Mouse (Mus musculus) myocyte (in vitro differentiated cells): Measurements from ENCODE around the gene Wdr35.

Experiments
- CEBPB ChIP-seq: IDR thresholded peaks from 2 replicates; pipeline ENCODE4 v1.6.1; 2011; ENCODE audit warnings: mild to moderate bottlenecking, moderate library complexity; ENCODE audit not compliant: poor library complexity, insufficient read depth, severe bottlenecking
- E2F4 ChIP-seq: IDR thresholded peaks from one replicate; pipeline ENCODE4 v1.6.1; 2011; ENCODE audit warnings: mild to moderate bottlenecking, control low read depth, moderate library complexity; ENCODE audit not compliant: insufficient read depth
- MAX ChIP-seq: IDR thresholded peaks from one replicate; pipeline ENCODE4 v1.6.1; 2011; ENCODE audit warnings: low read depth, mild to moderate bottlenecking, control low read depth
- MYOD1 ChIP-seq, 3 experiments: IDR thresholded peaks; one replicate each; pipeline ENCODE4 v1.6.1; 2011; ENCODE audit warnings: control low read depth in 2 of 3, low read depth in 2 of 3, mild to moderate bottlenecking in 2 of 3, moderate library complexity in 1 of 3; ENCODE audit not compliant: insufficient read length in 2 of 3, control insufficient read depth in 1 of 3
- MYOG ChIP-seq, 3 experiments: IDR thresholded peaks; one replicate each; pipeline ENCODE4 v1.6.1; 2011; ENCODE audit warnings: control low read depth in 2 of 3, low read depth in 2 of 3, mild to moderate bottlenecking in 2 of 3; ENCODE audit not compliant: insufficient read length in 2 of 3, control insufficient read depth in 1 of 3, insufficient read depth in 1 of 3
- POLR2A ChIP-seq: IDR thresholded peaks from one replicate; pipeline ENCODE4 v1.6.1; 2011; ENCODE audit warnings: low read depth, mild to moderate bottlenecking, control low read depth, moderate library complexity; ENCODE audit not compliant: insufficient read length
- POLR2AphosphoS2 ChIP-seq: IDR thresholded peaks from one replicate; pipeline ENCODE4 v1.6.1; 2011; ENCODE audit warnings: low read depth, control low read depth; ENCODE audit not compliant: insufficient read length
- REST ChIP-seq: IDR thresholded peaks from one replicate; pipeline ENCODE4 v1.6.1; 2011; ENCODE audit warnings: mild to moderate bottlenecking, control low read depth, moderate library complexity; ENCODE audit not compliant: insufficient read depth, insufficient read length
- SRF ChIP-seq: IDR thresholded peaks from one replicate; pipeline ENCODE4 v1.6.1; 2011; ENCODE audit warnings: low read depth; ENCODE audit not compliant: control insufficient read depth, insufficient read length
- TCF12 ChIP-seq: IDR thresholded peaks from one replicate; pipeline ENCODE4 v1.6.1; 2011; ENCODE audit warnings: mild to moderate bottlenecking, control low read depth; ENCODE audit not compliant: poor library complexity, insufficient read depth, severe bottlenecking
- TCF3 ChIP-seq: IDR thresholded peaks from one replicate; pipeline ENCODE4 v1.6.1; 2011; ENCODE audit warnings: low read depth, control low read depth; ENCODE audit not compliant: insufficient read length
- USF1 ChIP-seq: IDR thresholded peaks from one replicate; pipeline ENCODE4 v1.6.1; 2011; ENCODE audit warnings: low read depth, mild to moderate bottlenecking, control low read depth, moderate library complexity

DNA sequence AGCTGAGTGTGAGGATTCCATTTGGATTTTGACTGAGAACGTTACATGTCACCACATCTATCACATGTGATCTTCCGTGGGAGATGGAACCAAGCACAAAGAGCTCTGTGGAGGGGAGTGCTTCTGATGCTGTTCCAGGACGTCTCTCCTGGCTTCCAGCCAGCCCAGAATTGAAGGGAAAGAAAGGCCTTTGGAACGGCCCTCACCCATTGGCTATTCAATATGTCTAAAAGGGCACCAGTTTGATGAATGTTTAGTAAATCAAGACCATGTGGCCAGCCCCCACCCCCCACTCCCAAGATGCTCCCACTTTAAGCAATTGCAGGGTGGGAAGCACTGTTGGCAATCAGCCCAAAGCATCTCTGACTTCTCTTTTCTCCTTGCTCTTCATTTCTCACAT lies 97.8 kb downstream of the Wdr35 start:
- TF ChIP-seq POLR2A, result no peak
- no peak for TF ChIP-seq TCF12
- no peak for TF ChIP-seq E2F4
- TF ChIP-seq MYOG (IDR thresholded peaks at IDR 0.05; ENCODE audit: control insufficient read depth in 1 of 3, insufficient read depth in 1 of 3, insufficient read length in 2 of 3, low read depth in 2 of 3), result no peak
- no peak for TF ChIP-seq MYOD1 (IDR thresholded peaks at IDR 0.05; ENCODE audit: control insufficient read depth in 1 of 3, insufficient read length in 2 of 3, low read depth in 2 of 3)
- no peak for TF ChIP-seq SRF
- TF ChIP-seq MAX, result no peak
- TF ChIP-seq CEBPB, result no peak
- no peak for TF ChIP-seq USF1
- no peak for TF ChIP-seq POLR2AphosphoS2
- TF ChIP-seq TCF3, result no peak
- TF ChIP-seq REST, result no peak
